ENCODE assay signal across 11 mouse cellular contexts in the genomic region with DNA sequence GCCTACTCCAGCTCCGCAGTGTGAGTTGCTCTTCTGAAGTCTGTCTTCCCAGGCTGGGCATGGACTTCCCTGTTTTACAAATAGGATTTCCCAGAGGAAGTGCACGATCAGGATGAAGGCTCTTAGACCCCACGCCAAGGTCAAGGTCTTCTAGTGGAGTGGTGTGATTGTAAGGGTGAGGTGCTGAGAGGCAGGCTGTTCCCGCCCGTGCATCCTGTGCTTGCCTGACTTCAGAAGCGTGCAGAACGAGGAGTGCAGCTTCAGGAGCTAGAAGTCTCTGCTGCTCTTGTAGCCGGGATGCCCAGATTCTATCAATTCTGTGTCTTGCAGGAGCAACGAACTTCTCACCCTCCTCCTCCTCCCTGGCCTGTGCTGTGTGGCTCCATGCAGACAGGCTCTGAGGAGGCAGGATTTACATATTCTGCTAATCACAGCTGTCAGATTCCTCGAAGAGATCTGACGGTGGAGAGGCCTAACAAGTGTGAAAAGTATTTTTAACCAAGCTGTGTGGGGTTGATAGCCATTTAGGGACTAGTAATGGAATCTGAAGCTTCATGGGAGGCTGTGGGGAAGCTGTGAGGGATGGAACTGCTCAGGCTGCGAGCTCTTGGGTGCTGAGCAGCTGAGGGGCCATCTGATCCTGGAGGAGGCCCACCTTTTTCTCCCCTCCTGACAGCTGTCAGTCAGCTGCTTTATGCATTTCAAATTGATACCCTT.
DNase-seq lines count a peak whose midpoint lies in the region; ATAC-seq lines count a peak whose summit lies in the region.
"Had no signal": no experiment of that assay in that cellular context is flagged by ENCODE, and none has a peak within 500 bp of the region (broad histone marks: within the 10 kb centered on the region; RNA-seq: fewer than 3 reads in every experiment).

No protein-coding gene starts in this region.

- peaks cover 29% of the 10 kb centered on the region for H3K4me1 ChIP-seq in heart, embryonic 11.5 days (ENCODE audit: control insufficient read depth, insufficient read depth, low read length)
- H3K4me1 ChIP-seq in embryonic facial prominence, embryonic 12.5 days = peaks cover 10% of the 10 kb centered on the region; the same call in 1 of the 2 replicates

- no peaks in the 10 kb centered on the region for H3K9me3 ChIP-seq in heart, embryonic 11.5 days (replicated peaks; ENCODE audit: control insufficient read depth, low read length)
- H3K9me3 ChIP-seq in embryonic facial prominence, embryonic 12.5 days = no peaks in the 10 kb centered on the region
- H3K9me3 ChIP-seq: stomach, embryonic 15.5 days had no signal

- H3K4me2 ChIP-seq in heart, embryonic 11.5 days = peak overlapping the region; percentile 33
- H3K4me2 ChIP-seq in embryonic facial prominence, embryonic 12.5 days (replicated peaks) = no peak overlapping the region
- H3K4me2 ChIP-seq: stomach, embryonic 15.5 days had no signal

- H3K4me3 ChIP-seq in heart, embryonic 11.5 days (ENCODE audit: low read depth, low read length) = no peak overlapping the region
- H3K4me3 ChIP-seq in embryonic facial prominence, embryonic 12.5 days = no peak overlapping the region
- H3K4me3 ChIP-seq: stomach, embryonic 15.5 days had no signal

- ATAC-seq in heart, embryonic 11.5 days (replicated peaks; ENCODE audit: insufficient number of reproducible peaks, low FRiP score, low TSS enrichment) = peak; percentile 56; the same call in 1 of the 2 replicates
- no peak for ATAC-seq in embryonic facial prominence, embryonic 12.5 days (ENCODE audit: insufficient number of reproducible peaks, insufficient read depth, low FRiP score, low TSS enrichment)
- ATAC-seq in megakaryocyte-erythroid progenitor cell, adult 5-6 weeks (replicated peaks; ENCODE audit: low FRiP score, low TSS enrichment, poor library complexity, severe bottlenecking) = 0 out of 2 replicates have a peak, but pooled peaks have one; percentile 8
- ATAC-seq: Patski had no signal

- 8% methylated on average over 12 of the region's 12 CpGs for WGBS in heart, embryonic 11.5 days (ENCODE audit: insufficient replicate concordance)
- WGBS in embryonic facial prominence, embryonic 12.5 days = 43% methylated on average over 12 of the region's 12 CpGs

- DNase-seq in heart, adult 8-10 months (ENCODE audit: low spot score) = no peak
- peak; percentile 45 for DNase-seq in layer of hippocampus, adult 9-11 months
- no peak for DNase-seq in layer of hippocampus, adult 9-10 months (ENCODE audit: low spot score)
- DNase-seq in T-cell, adult 2 months (ENCODE audit: low spot score) = no peak
- DNase-seq in testis, postnatal 10 days (ENCODE audit: low spot score) = no peak
- DNase-seq: kidney, adult 2 months had no signal

- no peaks in the 10 kb centered on the region for H3K27me3 ChIP-seq in heart, embryonic 11.5 days (ENCODE audit: control insufficient read depth, insufficient read depth, low read length)
- no peaks in the 10 kb centered on the region for H3K27me3 ChIP-seq in embryonic facial prominence, embryonic 12.5 days
- H3K27me3 ChIP-seq: Patski had no signal

- H3K9ac ChIP-seq in heart, embryonic 11.5 days (ENCODE audit: low read depth, low read length) = no peak overlapping the region
- H3K9ac ChIP-seq in embryonic facial prominence, embryonic 12.5 days = no peak overlapping the region
- H3K9ac ChIP-seq: stomach, embryonic 15.5 days had no signal

- H3K36me3 ChIP-seq in heart, embryonic 11.5 days (ENCODE audit: control insufficient read depth, insufficient read depth, low read length) = no peaks in the 10 kb centered on the region
- H3K36me3 ChIP-seq in embryonic facial prominence, embryonic 12.5 days = 0 out of 2 replicates have a peak, but pooled peaks cover 7% of the 10 kb centered on the region
- H3K36me3 ChIP-seq: stomach, embryonic 15.5 days had no signal

- peak overlapping the region; percentile 58 for H3K27ac ChIP-seq in heart, embryonic 11.5 days (ENCODE audit: low read depth, low read length)
- 0 out of 2 replicates have a peak overlapping the region, but pooled peaks have one; percentile 6 for H3K27ac ChIP-seq in embryonic facial prominence, embryonic 12.5 days
- H3K27ac ChIP-seq: stomach, embryonic 15.5 days had no signal
